Mouse (Mus musculus) splenic B cell, adult 2 months (primary cell): ENCODE measurements at regions not wholly inside any gene's neighbourhood (a gene's known extent, or its start where the extent isn't known, plus 50 kb on each side); places are given as distances from the start of the nearest gene placed in this dataset.

ENCODE experiments used
- DNase-seq: peaks from one replicate; pipeline ENCODE4 v3.0.0-alpha.2; 2011; ENCODE audit warnings: low read depth, low spot score
- H3K27me3 ChIP-seq: 2 replicates; pipeline ENCODE4 v1.6.1; 2012; ENCODE audit warnings: mild to moderate bottlenecking, low read length, moderate library complexity, mixed read lengths; ENCODE audit not compliant: control insufficient read depth, poor library complexity, insufficient read depth, severe bottlenecking
- H3K36me3 ChIP-seq: 2 replicates; pipeline ENCODE4 v1.6.1; 2012; ENCODE audit warnings: mild to moderate bottlenecking, low read length, moderate library complexity, mixed read lengths; ENCODE audit not compliant: control insufficient read depth, poor library complexity, insufficient read depth, severe bottlenecking

GRCm38 (mm10) chr3:9200156-9200555 lies 409.7 kb downstream of the Zfp704 start:
- Histone ChIP-seq H3K36me3 (no peaks in the 10 kb centered on the region), H3K27me3 (no peaks in the 10 kb centered on the region)
- DNase-seq: no peak

GRCm38 (mm10) chr3:9198652-9199332 lies 411.1 kb downstream of the Zfp704 start:
- peak; percentile 80 for DNase-seq
- Histone ChIP-seq H3K36me3 (no peaks in the 10 kb centered on the region), H3K27me3 (no peaks in the 10 kb centered on the region)

GRCm38 (mm10) chr3:9195781-9196180 lies 414.1 kb downstream of the Zfp704 start:
- no peaks in the 10 kb centered on the region for H3K36me3 ChIP-seq

GRCm38 (mm10) chr3:9189366-9190287 lies 420.3 kb downstream of the Zfp704 start:
- DNase-seq: no peak
- Histone ChIP-seq H3K36me3 (no peaks in the 10 kb centered on the region), H3K27me3 (no peaks in the 10 kb centered on the region)

More at GRCm38 (mm10) chr3:9195781-9196180, 414.1 kb downstream of the Zfp704 start:
- DNase-seq: peak; percentile 8
- H3K27me3 ChIP-seq: no peaks in the 10 kb centered on the region

- DNase-seq: no peak
- Histone ChIP-seq H3K27me3 (no peaks in the 10 kb centered on the region), H3K36me3 (no peaks in the 10 kb centered on the region)
Observed at GRCm38 (mm10) chr3:9186364-9187120, 423.3 kb downstream of the Zfp704 start.

GRCm38 (mm10) chr3:9181576-9181975 lies 428.3 kb downstream of the Zfp704 start:
- no peaks in the 10 kb centered on the region for H3K36me3 ChIP-seq
- no peak for DNase-seq
- H3K27me3 ChIP-seq: no peaks in the 10 kb centered on the region

- no peak for DNase-seq
- no peaks in the 10 kb centered on the region for H3K27me3 ChIP-seq
- no peaks in the 10 kb centered on the region for H3K36me3 ChIP-seq
Observed at GRCm38 (mm10) chr3:9179641-9180040, 430.2 kb downstream of the Zfp704 start.

GRCm38 (mm10) chr3:9174517-9174832 lies 435.4 kb downstream of the Zfp704 start:
- no peaks in the 10 kb centered on the region for H3K36me3 ChIP-seq
- H3K27me3 ChIP-seq: no peaks in the 10 kb centered on the region
- no peak for DNase-seq

- no peaks in the 10 kb centered on the region for H3K36me3 ChIP-seq
- H3K27me3 ChIP-seq: no peaks in the 10 kb centered on the region
- peak; percentile 45 for DNase-seq
Observed at GRCm38 (mm10) chr3:9173643-9174516, 436.0 kb downstream of the Zfp704 start.

- H3K36me3 ChIP-seq: no peaks in the 10 kb centered on the region
- DNase-seq: peak; percentile 10
- H3K27me3 ChIP-seq: no peaks in the 10 kb centered on the region
Observed at GRCm38 (mm10) chr3:9171970-9172369, 437.9 kb downstream of the Zfp704 start.

GRCm38 (mm10) chr3:9168955-9169354 lies 440.9 kb downstream of the Zfp704 start:
- H3K36me3 ChIP-seq: no peaks in the 10 kb centered on the region
- no peak for DNase-seq
- H3K27me3 ChIP-seq: no peaks in the 10 kb centered on the region

GRCm38 (mm10) chr3:9159073-9159472 lies 450.8 kb downstream of the Zfp704 start:
- Histone ChIP-seq H3K36me3 (no peaks in the 10 kb centered on the region), H3K27me3 (no peaks in the 10 kb centered on the region)
- DNase-seq: no peak

- H3K27me3 ChIP-seq: no peaks in the 10 kb centered on the region
- H3K36me3 ChIP-seq: no peaks in the 10 kb centered on the region
- peak; percentile 54 for DNase-seq
Observed at GRCm38 (mm10) chr3:9154172-9154571, 455.7 kb downstream of the Zfp704 start.

- DNase-seq: peak; percentile 55
- Histone ChIP-seq H3K27me3 (no peaks in the 10 kb centered on the region), H3K36me3 (no peaks in the 10 kb centered on the region)
Observed at GRCm38 (mm10) chr3:9153690-9154089, 456.2 kb downstream of the Zfp704 start.
